Mouse (Mus musculus) liver, embryonic 13.5 days (tissue): ENCODE data around the gene Bend7. TPM values are rescaled to one million over a fixed set of nuclear protein-coding genes. Genes with fewer than 3 reads are reported as not detected.

ENCODE experiments used
- ATAC-seq: fragments of 200-750 bp; cut with Nextera tagmentation; 2 replicates; pipeline ENCODE4 v1.8.0; 2017; ENCODE audit warnings: low read depth, mild to moderate bottlenecking, moderate number of reproducible peaks, moderate library complexity
- DNase-seq: peaks from one replicate; pipeline ENCODE4 v3.0.0; 2022
- H3K27ac ChIP-seq: fragments of 300-500 bp; sonication (generic); 2 replicates; pipeline ENCODE4 v1.5.1; 2015; ENCODE audit warnings: moderate library complexity, mild to moderate bottlenecking, inconsistent platforms
- H3K27me3 ChIP-seq: fragments of 300-500 bp; sonication (generic); 2 replicates; pipeline ENCODE4 v1.6.1; 2015; ENCODE audit warnings: mild to moderate bottlenecking, inconsistent platforms
- H3K36me3 ChIP-seq: fragments of 300-500 bp; sonication (generic); 2 replicates; pipeline ENCODE4 v1.6.1; 2015; ENCODE audit warnings: mild to moderate bottlenecking, inconsistent platforms
- H3K4me1 ChIP-seq: fragments of 300-500 bp; sonication (generic); replicated peaks from 2 replicates; pipeline ENCODE4 v1.6.1; 2015; ENCODE audit warnings: inconsistent platforms
- H3K4me2 ChIP-seq: fragments of 300-500 bp; sonication (generic); 2 replicates; pipeline ENCODE4 v1.6.1; 2015; ENCODE audit warnings: inconsistent platforms, mild to moderate bottlenecking, moderate library complexity
- H3K4me3 ChIP-seq: fragments of 300-500 bp; sonication (generic); replicated peaks from 2 replicates; pipeline ENCODE4 v1.5.1; 2015; ENCODE audit warnings: mild to moderate bottlenecking, inconsistent platforms
- H3K9ac ChIP-seq: fragments of 300-500 bp; sonication (generic); 2 replicates; pipeline ENCODE4 v1.6.1; 2015; ENCODE audit warnings: mild to moderate bottlenecking, inconsistent platforms
- H3K9me3 ChIP-seq: fragments of 300-500 bp; sonication (generic); replicated peaks from 2 replicates; pipeline ENCODE4 v1.6.1; 2016; ENCODE audit warnings: inconsistent platforms
- WGBS: fragments of 180-500 bp; shearing (Covaris S2); methylation state at CpG from one replicate; pipeline ENCODE4 v1.1.7; 2015; ENCODE audit not compliant: insufficient replicate concordance; 5-methylcytosine and 5-hydroxymethylcytosine counted together
- polyA plus RNA-seq: library from polyadenylated mRNA; unstranded; fragments of >200 nt; fragmentation: Nextera tagmentation; extraction: Ambion mirVana; gene quantifications from 2 replicates; pipeline ENCODE4 v1.2.1, GENCODE M21; 2015

Bend7 gene
- polyA plus RNA-seq, 1 experiment from 2014 or later: 1.4 TPM

DNA sequence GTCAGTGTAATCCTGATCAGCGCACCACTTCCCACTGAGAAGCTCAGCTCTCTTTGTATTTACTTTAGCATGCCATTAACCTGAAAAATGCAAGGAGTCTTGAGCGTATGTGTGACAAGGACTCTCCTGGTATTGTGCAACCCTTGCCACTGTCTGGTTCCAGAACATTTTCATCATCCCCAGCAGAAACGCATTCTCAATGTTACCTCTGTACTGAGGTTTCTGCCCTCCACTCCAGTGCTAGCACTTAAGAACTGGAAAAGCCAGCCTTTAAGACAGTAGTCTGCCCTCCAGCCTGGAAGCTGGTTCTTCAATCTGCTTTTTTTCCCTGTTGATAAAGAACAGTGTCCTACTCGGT lies 19.1 kb downstream of the Bend7 start:
- DNase-seq: no peak

DNA sequence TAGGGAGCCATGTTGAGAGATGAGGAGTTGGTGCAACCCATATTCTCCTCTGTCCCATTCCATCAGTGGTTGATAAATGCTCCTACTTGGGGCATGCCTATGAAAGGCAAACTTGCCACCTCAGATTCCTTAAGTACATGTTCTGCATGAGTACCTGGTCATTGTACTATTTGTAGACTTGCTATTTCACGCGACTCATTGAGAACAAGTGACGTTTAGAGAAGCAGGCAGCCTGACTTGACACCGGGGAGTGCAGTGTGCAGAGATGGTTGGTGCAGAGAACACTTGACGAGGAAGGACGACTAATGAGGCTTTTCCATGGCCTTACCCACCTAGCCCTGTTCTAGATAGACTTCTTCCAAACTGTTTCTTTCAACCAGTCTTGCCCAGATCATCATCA lies 34.3 kb downstream of the Bend7 start:
- Histone ChIP-seq H3K4me3 (no peak overlapping the region), H3K36me3 (no peaks in the 10 kb centered on the region; the same call in 1 of the 2 replicates), H3K4me2 (no peak overlapping the region), H3K27me3 (no peaks in the 10 kb centered on the region), H3K4me1 (no peaks in the 10 kb centered on the region), H3K9ac (no peak overlapping the region), H3K9me3 (no peaks in the 10 kb centered on the region), H3K27ac (no peak overlapping the region)
- ATAC-seq: no peak
- WGBS: 75% methylated on average over 6 of the region's 6 CpGs
- DNase-seq: no peak

More for the DNA sequence above, 19.1 kb downstream of the Bend7 start:
- Histone ChIP-seq H3K4me3 (no peak overlapping the region), H3K27me3 (no peaks in the 10 kb centered on the region), H3K9me3 (no peaks in the 10 kb centered on the region), H3K4me2 (no peak overlapping the region), H3K27ac (no peak overlapping the region), H3K9ac (no peak overlapping the region), H3K36me3 (no peaks in the 10 kb centered on the region), H3K4me1 (no peaks in the 10 kb centered on the region; the same call in 1 of the 2 replicates)
- ATAC-seq: no peak
- WGBS: 64% methylated on average over 4 of the region's 4 CpGs

DNA sequence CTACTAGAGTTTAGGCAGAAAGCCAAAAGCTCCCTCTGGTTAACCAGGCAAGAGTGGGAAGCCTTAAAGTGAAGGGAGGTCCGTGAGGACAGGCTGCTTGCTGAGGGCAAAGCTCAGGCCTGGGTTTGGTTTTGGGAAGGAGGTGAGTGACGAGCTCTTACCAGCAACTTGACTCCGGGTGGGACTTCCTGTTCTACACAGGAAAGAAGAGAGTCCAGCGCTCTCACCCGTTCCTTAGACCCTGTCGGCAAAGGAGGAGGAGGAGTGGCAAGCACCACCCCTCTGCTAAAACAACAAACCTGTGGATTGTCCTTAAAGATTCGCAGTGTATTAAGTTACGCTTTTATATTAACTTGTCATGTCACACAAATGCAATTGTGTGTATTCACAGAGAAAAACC lies 38.1 kb downstream of the Bend7 start:
- Histone ChIP-seq H3K36me3 (no peaks in the 10 kb centered on the region), H3K27me3 (no peaks in the 10 kb centered on the region), H3K4me2 (no peak overlapping the region), H3K9ac (no peak overlapping the region), H3K4me1 (no peaks in the 10 kb centered on the region), H3K27ac (no peak overlapping the region), H3K9me3 (no peaks in the 10 kb centered on the region), H3K4me3 (no peak overlapping the region)
- WGBS: 44% methylated on average over 8 of the region's 8 CpGs
- ATAC-seq: no peak
- DNase-seq: no peak

DNA sequence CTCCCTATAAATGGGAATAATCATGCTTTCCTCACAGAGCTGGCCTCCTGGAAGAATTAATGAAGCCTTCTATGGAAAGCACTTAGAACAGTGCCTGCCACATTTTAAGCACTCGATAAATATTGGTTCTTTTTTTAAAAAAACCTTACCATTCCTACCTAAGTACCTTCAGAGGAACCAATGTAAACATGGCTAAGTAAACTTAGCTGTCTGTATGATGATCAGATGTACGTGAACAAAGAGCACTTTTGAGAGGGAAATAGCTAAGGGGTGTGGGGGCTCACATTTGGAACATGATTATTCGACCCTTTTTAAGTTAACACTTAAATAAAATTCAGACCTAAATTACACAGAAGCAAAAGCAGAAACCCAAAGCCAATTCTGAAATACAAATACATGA lies 39.6 kb downstream of the Bend7 start:
- DNase-seq (no peak), ATAC-seq (no peak)
- no peaks in the 10 kb centered on the region for H3K9me3 ChIP-seq
- no peaks in the 10 kb centered on the region for H3K27me3 ChIP-seq
- no peak overlapping the region for H3K4me2 ChIP-seq
- no peaks in the 10 kb centered on the region for H3K4me1 ChIP-seq
- H3K4me3 ChIP-seq: no peak overlapping the region
- H3K27ac ChIP-seq: no peak overlapping the region
- no peaks in the 10 kb centered on the region for H3K36me3 ChIP-seq
- WGBS: 56% methylated on average over 3 of the region's 3 CpGs
- H3K9ac ChIP-seq: no peak overlapping the region

DNA sequence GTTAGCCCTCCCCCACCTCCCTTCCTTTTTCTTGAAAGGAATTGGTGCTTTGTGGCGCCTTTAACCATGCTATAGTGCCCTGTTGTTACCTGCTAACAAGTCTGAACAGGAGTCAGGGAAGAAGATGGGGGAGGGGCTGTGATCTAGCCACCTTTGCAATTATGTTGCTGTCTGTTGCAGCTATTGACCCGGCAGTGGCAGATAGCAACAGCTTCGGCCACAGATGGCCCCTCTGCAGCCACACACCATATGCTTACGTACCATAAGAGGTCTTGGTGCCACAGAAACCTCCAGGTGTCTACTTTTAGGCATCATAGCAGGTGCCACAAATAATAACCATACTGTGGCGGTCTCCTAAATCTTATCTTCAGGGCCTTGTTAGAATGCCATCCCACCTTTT lies 43.1 kb downstream of the Bend7 start:
- no peak overlapping the region for H3K9ac ChIP-seq
- no peaks in the 10 kb centered on the region for H3K4me1 ChIP-seq
- 55% methylated on average over 5 of the region's 5 CpGs for WGBS
- ATAC-seq (no peak), DNase-seq (no peak)
- no peaks in the 10 kb centered on the region for H3K9me3 ChIP-seq
- H3K36me3 ChIP-seq: no peaks in the 10 kb centered on the region
- H3K4me3 ChIP-seq: no peak overlapping the region
- no peak overlapping the region for H3K27ac ChIP-seq
- no peaks in the 10 kb centered on the region for H3K27me3 ChIP-seq
- H3K4me2 ChIP-seq: no peak overlapping the region

DNA sequence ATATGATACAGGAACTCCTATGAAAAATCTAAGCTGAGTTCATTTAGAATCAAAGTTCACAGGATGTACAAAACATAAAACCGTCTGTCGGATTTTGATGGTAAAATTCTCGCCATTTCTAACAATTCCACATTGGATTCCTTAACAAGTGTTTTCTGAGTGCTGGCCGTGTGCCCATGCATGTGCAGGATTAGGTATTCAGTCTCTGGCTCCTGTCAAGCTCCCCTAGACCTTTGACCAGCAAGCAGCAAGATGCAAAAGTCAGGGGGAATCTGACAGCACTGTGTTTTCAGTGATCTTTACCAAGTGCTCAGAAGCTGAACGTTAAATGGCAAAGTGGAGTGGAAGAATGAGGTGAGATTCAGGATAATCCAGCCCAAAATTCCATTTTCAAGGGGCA lies 44.3 kb downstream of the Bend7 start:
- no peak overlapping the region for H3K9ac ChIP-seq
- no peaks in the 10 kb centered on the region for H3K4me1 ChIP-seq
- WGBS: 56% methylated on average over 5 of the region's 5 CpGs

DNA sequence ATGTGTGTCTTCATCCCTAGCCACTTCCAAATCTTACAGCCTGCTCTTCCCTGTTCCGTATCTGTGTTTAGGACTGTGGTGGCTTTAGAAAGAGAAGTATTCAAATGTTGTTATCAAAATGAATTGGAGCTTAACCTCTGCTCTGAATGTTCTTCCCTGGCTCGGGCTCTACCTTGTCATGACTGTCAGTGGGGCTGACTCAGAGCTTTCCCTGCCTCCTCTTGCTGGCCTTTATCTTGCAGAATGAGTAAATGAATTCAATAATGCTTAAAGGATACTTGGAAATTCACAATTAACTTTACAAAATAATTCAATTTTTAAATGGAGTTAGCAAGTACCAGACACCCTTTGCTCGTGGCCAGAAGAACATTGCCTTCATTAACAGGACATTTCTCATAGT lies 46.4 kb downstream of the Bend7 start:
- WGBS: 50% methylated on average over 3 of the region's 3 CpGs
- no peak overlapping the region for H3K4me2 ChIP-seq
- no peak for DNase-seq
- H3K9me3 ChIP-seq: no peaks in the 10 kb centered on the region
- no peak overlapping the region for H3K27ac ChIP-seq
- no peaks in the 10 kb centered on the region for H3K27me3 ChIP-seq
- H3K9ac ChIP-seq: no peak overlapping the region
- ATAC-seq: no peak
- H3K4me1 ChIP-seq: no peaks in the 10 kb centered on the region
- no peak overlapping the region for H3K4me3 ChIP-seq
- H3K36me3 ChIP-seq: no peaks in the 10 kb centered on the region

More for the DNA sequence above, 44.3 kb downstream of the Bend7 start:
- ATAC-seq (no peak), DNase-seq (no peak)
- Histone ChIP-seq H3K27ac (no peak overlapping the region), H3K4me3 (no peak overlapping the region), H3K36me3 (no peaks in the 10 kb centered on the region), H3K27me3 (no peaks in the 10 kb centered on the region), H3K9me3 (no peaks in the 10 kb centered on the region), H3K4me2 (no peak overlapping the region)

DNA sequence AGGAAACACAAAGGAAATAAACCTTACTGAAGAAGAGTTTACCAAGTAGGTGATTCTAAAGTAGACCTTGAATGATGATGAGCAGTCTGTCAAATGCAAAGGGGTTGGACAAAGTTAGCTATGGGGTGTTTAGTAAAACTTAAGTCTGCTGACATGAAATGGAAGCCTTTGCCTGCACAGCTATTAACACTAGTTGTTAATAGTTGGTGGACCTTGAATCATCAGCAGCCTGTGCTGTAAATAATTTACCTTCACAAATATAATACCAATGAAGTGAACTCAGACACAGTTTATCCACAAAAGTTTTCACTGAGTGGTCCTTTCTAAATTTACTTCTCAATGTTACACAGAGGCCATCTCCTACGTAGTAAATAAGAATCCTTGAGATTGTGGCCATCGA lies 52.7 kb downstream of the Bend7 start:
- Histone ChIP-seq H3K9me3 (no peaks in the 10 kb centered on the region), H3K27me3 (no peaks in the 10 kb centered on the region)
- no peak for DNase-seq

DNA sequence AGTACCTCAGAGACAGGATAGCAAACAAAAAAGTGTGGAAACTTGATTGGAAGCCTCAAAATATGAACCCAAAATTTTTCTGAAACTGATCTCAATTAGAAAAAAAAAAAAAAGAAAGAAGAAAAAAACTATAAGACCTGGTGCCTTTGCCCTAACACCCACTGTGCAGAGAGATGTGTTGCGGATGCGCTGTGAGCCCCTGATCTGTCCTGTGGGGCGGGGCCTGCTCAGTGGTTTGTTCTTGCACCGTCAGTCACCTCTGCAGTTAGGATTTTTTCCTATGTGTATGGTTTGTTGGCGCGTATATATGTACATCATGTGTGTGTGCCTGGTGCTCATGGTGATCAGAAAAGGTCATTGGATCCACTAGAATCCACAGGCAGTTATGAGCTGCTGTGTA lies 56.3 kb downstream of the Bend7 start:
- Histone ChIP-seq H3K36me3 (no peaks in the 10 kb centered on the region), H3K9me3 (no peaks in the 10 kb centered on the region), H3K4me1 (no peaks in the 10 kb centered on the region), H3K27me3 (no peaks in the 10 kb centered on the region), H3K4me3 (no peak overlapping the region), H3K27ac (no peak overlapping the region), H3K9ac (no peak overlapping the region), H3K4me2 (no peak overlapping the region)
- ATAC-seq (no peak), DNase-seq (no peak)
- 80% methylated on average over 6 of the region's 6 CpGs for WGBS

More for the DNA sequence above, 52.7 kb downstream of the Bend7 start:
- no peak overlapping the region for H3K9ac ChIP-seq
- no peak overlapping the region for H3K4me3 ChIP-seq
- 60% methylated on average over 2 of the region's 2 CpGs for WGBS
- H3K36me3 ChIP-seq: no peaks in the 10 kb centered on the region
- no peak for ATAC-seq
- H3K27ac ChIP-seq: no peak overlapping the region
- no peak overlapping the region for H3K4me2 ChIP-seq
- H3K4me1 ChIP-seq: no peaks in the 10 kb centered on the region

DNA sequence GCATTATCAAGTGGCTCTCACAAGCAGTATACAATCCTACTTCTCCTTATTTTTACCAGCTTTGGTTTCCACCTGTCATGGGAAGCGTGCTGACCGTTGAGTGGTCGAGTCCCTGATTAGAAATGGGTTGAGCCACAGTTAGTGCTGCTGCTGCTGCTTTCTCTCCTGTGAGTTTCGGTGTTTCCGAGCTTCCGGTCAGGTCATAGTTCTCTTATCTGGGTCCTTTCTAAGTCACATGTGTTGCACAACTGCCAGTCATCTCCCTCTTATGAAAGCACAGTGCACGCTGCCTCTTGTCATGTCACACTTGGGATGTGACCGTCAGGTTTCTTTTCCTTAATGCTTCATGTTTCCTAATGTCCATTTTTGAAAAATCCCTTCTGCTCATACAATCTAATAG lies 59.7 kb downstream of the Bend7 start:
- Histone ChIP-seq H3K27me3 (no peaks in the 10 kb centered on the region), H3K27ac (no peak overlapping the region), H3K36me3 (no peaks in the 10 kb centered on the region), H3K9ac (no peak overlapping the region), H3K9me3 (no peaks in the 10 kb centered on the region), H3K4me3 (no peak overlapping the region), H3K4me2 (no peak overlapping the region), H3K4me1 (no peaks in the 10 kb centered on the region)
- no peak for DNase-seq
- 57% methylated on average over 8 of the region's 8 CpGs for WGBS
- ATAC-seq: no peak

DNA sequence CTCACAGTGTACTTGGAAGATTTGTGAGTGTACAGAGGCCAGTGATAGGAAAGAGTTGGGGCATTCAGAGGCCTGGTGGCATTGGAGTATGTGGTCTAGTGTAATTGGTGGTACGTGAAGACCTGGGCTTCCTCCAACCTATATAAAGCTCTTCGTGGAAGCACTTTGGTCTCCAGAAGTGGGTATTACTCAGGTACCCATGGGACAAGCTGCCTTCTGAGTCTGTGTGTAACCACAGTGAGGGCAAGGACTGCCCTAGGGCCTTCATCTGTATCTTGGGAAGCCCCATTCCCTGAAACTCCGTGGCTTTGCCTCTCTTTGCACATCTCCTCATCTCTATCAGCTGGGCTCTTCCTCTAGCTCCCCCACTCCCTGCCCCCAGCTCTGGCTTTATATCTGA lies 64.0 kb downstream of the Bend7 start:
- Histone ChIP-seq H3K9me3 (no peaks in the 10 kb centered on the region), H3K4me2 (no peak overlapping the region), H3K9ac (no peak overlapping the region), H3K4me1 (no peaks in the 10 kb centered on the region), H3K27ac (no peak overlapping the region), H3K27me3 (no peaks in the 10 kb centered on the region), H3K4me3 (no peak overlapping the region), H3K36me3 (no peaks in the 10 kb centered on the region)
- ATAC-seq (no peak), DNase-seq (no peak)
- 59% methylated on average over 3 of the region's 3 CpGs for WGBS

DNA sequence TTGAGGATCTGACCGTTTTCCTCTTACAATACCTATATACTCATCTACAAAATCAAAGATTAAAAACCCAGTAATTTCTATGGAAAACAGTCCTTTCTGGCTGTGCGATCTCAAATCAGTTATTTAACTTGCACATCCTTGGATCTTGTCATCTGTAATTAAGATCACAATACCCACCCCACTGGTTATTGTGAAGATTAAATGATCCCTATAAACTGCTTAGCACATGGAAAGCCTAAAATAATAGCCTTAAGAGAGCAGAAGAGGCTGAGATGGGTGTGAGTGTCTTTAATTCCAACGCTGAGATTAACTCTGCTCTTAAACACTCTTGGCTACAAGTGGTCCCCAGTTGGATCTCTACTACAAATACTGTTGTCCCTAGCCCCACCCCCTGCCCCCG lies 64.8 kb downstream of the Bend7 start:
- no peak overlapping the region for H3K4me2 ChIP-seq
- H3K27me3 ChIP-seq: no peaks in the 10 kb centered on the region
- H3K9ac ChIP-seq: no peak overlapping the region
- WGBS: 65% methylated on average over 4 of the region's 4 CpGs
- H3K4me1 ChIP-seq: no peaks in the 10 kb centered on the region
- DNase-seq (no peak), ATAC-seq (no peak)
- no peak overlapping the region for H3K4me3 ChIP-seq
- no peaks in the 10 kb centered on the region for H3K9me3 ChIP-seq
- no peak overlapping the region for H3K27ac ChIP-seq
- H3K36me3 ChIP-seq: no peaks in the 10 kb centered on the region
